Mouse (Mus musculus) cerebellum, adult (tissue): ENCODE measurements around the gene Trim12c.
"Not testable (repeated sequence)": the region's sequence is repeated elsewhere in the genome, so short reads cannot be mapped to it uniquely, and the experiment has no call there.

Experiments
- ATAC-seq: cut with Nextera tagmentation; 2 replicates; pipeline ENCODE4 v1.9.2; 2017; ENCODE audit warnings: mild to moderate bottlenecking, moderate library complexity, mixed read lengths; ENCODE audit not compliant: insufficient number of reproducible peaks, low FRiP score, low TSS enrichment

The Trim12c gene

GRCm38 (mm10) chr7:104352717-104353599 lies at the start of gene Trim12c:
Gene Trim12c (minus strand): TSS chr7:104353362.
- no peak for ATAC-seq

GRCm38 (mm10) chr7:104401140-104401539 lies 48.0 kb upstream of the Trim12c start:
- ATAC-seq: no peak

DNA sequence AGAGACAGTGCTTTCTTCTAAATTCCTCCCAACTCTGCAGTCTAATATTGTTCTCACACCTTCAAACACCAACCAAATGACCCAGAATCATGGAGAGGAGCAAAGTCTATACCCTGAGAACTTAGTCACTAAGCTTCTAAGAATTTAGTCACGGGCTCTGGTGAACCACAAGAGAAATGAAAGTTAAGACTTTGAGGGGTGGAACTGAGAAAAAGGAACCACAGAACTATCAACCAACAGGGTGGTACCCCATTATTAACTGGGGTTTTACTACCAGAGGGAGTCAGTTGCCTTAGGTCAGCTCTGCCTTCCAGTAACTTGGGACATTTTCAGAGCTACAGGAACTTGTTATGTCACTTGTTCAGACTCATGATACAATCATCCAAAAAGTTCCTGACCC lies 47.5 kb upstream of the Trim12c start, which contains the start of gene Trim30c:
TSS of gene Trim30c (minus strand) at position 140 of the 400 bp plus-strand sequence.
- no peak for ATAC-seq

GRCm38 (mm10) chr7:104398492-104398891 lies 45.3 kb upstream of the Trim12c start:
- ATAC-seq: no peak

DNA sequence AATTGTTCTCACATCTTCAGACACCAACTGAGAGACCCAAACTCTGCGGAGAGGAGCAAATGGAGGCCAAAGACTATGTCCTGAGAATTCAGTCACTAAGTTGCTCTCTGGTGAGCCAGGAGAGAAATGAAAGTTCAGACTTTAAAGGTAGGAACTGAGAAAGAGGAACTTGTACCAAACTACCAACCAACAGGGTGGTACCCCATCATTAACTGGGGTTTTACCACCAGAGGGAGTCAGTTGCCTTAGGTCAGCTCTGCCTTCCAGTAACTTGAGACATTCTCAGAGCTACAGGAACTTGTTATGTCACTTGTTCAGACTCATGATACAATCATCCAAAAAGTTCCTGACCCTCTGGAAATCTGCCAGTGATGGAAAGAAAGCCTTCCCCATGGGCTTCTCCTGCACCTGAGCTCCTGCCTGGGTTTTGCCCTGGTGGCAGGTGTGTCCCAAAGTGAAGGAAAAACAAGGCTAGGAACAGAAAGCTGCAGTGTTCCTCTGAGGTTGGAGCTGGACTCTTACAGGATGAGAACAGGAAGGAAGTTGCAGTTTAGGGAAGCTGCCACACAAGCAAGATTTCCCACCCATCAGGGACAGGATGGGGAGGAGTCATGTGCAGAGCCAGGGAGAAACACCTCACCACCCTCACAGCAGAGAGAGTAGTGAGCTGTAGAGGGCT lies 16.7 kb upstream of the Trim12c start, which contains the start of gene Trim30b:
TSS of gene Trim30b (minus strand) at position 149 of the 679 bp plus-strand sequence.
- no peak for ATAC-seq

DNA sequence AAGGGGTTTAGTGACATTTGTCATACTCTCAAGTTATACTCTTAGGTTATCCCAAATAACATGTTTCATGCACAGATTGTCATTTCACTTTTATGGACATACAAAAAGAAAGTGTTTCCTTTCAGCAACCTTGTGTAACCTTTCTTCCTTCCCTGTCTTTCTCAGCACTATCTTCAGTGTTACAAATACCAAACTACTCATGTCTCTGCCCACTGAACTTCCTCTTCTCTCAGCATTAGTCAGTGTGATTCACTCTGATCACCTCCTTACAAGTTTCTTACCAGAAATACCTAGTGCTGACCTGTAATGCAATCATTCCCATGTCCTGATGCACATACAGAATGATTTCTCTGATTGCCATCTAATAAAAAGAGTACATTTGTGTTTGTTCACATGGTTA lies 13.2 kb upstream of the Trim12c start:
- no peak for ATAC-seq

DNA sequence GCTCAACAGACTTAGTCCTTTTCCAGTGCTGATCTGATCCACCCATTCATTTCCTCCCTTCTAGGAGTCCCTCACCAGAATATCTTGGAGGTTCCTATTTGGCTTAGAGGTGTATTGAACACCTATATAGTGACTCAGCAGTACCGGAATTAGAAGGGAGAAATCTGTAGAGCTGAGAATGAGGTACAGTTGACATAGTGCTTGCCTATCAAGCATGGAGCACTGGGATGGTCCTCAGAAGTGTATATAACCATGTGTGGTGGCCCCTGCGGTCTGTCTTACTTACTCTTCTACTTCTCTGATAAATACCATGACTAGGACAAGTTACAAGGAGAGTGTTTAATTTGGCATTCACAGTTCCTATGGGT lies 422 bp upstream of the Trim12c start:
- ATAC-seq: no peak

DNA sequence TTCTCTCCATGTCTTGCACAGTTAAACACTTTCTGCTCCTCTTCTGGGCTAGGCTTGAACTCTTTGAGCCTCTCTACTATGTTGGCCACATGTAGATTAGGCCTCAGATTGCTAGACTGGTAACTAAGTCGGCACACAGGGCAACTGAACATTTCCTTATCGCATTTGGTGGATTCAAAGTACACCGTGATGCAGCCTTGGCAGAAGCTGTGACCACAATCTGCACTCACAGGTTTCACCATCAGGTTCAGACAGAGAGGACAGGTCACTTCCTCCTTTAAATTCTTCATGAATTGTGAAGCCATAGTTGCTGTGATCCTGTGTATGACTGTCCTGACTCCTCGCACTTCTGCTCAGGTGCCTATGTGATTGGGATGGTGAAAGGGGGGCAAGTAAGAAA lies 5.1 kb downstream of the Trim12c start:
- ATAC-seq: not testable (repeated sequence)

- ATAC-seq: not testable (repeated sequence)
Measured at GRCm38 (mm10) chr7:104340744-104341143, 12.4 kb downstream of the Trim12c start.

DNA sequence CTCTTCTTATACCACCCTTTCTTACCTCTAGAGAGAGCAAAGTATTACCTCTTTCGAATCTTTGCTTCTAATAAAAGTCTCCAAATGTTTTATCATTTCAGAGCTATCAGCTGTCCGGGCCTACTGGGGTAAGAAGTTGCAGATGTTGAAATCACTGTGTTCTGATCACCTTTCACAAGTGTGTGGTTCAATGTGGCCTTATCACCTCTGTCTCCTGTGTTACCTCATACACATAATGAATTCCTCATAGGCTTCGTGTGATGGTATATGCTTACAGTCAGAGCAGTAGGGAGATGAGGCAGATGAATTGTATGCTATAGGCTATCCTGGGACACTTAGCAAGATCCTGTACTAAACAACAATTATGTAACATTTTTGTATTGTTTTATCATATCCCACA lies 17.6 kb downstream of the Trim12c start:
- ATAC-seq: not testable (repeated sequence)

DNA sequence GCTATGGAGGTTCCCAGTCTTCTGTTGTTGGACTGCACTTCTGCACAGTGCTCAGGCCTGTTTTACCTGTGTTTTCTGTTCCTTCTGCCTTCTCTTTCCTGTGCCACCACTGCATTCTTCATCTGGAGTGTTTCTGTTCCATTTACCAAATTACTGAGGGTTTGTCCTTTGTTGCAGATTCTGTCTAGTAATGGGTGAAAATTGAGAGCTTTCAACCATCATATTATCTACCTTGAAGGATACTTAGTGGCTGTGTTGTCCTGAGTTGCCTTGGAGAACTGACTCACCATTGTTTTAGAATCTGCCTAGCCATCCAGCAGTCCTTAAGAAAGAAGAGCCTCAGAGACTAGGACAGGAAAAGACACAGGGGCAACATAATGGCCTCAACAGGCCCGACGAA lies 24.0 kb downstream of the Trim12c start, which contains the start of gene Trim34b:
TSS of gene Trim34b (plus strand) at position 301 of the 400 bp plus-strand sequence.
- ATAC-seq: not testable (repeated sequence)

GRCm38 (mm10) chr7:104322028-104322427 lies 31.1 kb downstream of the Trim12c start:
- no peak for ATAC-seq

- ATAC-seq: not testable (repeated sequence)
Measured at GRCm38 (mm10) chr7:104315369-104316080, 37.6 kb downstream of the Trim12c start, which contains the start of gene Trim12a. Gene Trim12a (minus strand): TSS chr7:104315466.

DNA sequence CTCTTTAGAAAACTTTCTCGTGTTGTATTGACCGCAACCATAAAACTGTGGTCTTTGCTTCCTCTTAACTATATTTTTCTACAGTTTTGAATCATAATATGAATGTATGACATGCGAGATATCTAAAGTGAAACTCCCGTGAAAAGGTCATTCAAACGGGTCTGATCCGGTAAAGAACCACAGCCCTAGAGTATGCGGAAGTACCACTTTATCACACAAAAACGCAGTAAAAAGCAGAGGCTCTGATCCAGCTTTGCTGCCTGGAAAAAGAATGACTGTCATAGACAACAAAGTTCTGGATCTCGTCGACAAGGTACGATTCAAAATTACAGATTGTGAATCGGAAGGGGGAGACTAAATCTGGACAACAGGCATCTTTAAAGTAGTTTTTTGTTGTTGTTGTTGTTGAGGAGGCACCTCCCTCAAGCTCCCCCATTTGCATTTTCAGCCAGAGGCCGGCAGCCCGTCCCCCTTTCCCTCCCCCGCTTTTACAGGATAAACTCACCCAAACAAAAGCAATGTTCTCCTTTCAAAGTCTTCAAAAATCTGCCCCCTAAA lies 38.3 kb downstream of the Trim12c start:
- ATAC-seq: no peak

- no peak for ATAC-seq
Measured at GRCm38 (mm10) chr7:104291638-104292400, 61.3 kb downstream of the Trim12c start.

DNA sequence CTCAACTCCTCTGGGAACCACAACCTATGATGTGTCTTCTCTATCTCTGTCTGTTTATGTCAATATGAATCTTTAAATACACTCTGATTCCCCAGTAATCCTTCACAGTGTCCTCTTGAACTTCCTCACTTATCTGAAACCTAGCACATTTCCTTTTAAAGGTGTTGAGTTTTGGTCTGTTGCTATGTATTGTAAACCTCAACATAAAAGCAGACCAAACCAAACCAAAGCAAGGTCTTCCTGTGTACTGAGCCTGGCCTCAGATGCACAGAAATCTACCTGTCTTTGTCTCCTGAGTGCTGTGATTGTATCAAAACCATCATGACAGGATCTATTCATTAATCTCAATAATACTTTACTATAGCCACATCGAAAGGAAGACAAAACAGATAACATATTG lies 62.5 kb downstream of the Trim12c start:
- no peak for ATAC-seq
